Mouse (Mus musculus) testis, adult 2 months (tissue): ENCODE data around the gene Pcbp1. TPM values are rescaled to one million over a fixed set of nuclear protein-coding genes. Genes with fewer than 3 reads are reported as not detected.
A peak's percentile ranks its signal among the peaks of the same experiment; 100 is the strongest.

ENCODE experiments used
- H3K27ac ChIP-seq: fragments of 200-500 bp; 2 replicates; pipeline ENCODE4 v1.5.1; 2012; ENCODE audit warnings: low read depth, low read length; ENCODE audit not compliant: control insufficient read depth, insufficient read depth
- H3K27me3 ChIP-seq: fragments of 200-500 bp; 2 replicates; pipeline ENCODE4 v1.6.1; 2012; ENCODE audit warnings: mild to moderate bottlenecking, low read length, moderate library complexity; ENCODE audit not compliant: control insufficient read depth, insufficient read depth
- H3K36me3 ChIP-seq: fragments of 200-500 bp; 2 replicates; pipeline ENCODE4 v1.6.1; 2012; ENCODE audit warnings: mild to moderate bottlenecking, low read length; ENCODE audit not compliant: control insufficient read depth, insufficient read depth
- H3K4me1 ChIP-seq: fragments of 200-500 bp; 2 replicates; pipeline ENCODE4 v1.6.1; 2012; ENCODE audit warnings: low read length; ENCODE audit not compliant: control insufficient read depth, insufficient read depth
- H3K4me3 ChIP-seq: fragments of 200-500 bp; 2 replicates; pipeline ENCODE4 v1.5.1; 2012; ENCODE audit warnings: low read depth, mild to moderate bottlenecking, low read length, moderate library complexity, mixed read lengths; ENCODE audit not compliant: control insufficient read depth
- CTCF ChIP-seq: fragments of 200-500 bp; IDR thresholded peaks from 2 replicates; pipeline ENCODE4 v1.5.1; 2012; ENCODE audit warnings: low read depth, mild to moderate bottlenecking, inconsistent platforms, low read length, moderate library complexity; ENCODE audit not compliant: control insufficient read depth, insufficient read depth, insufficient replicate concordance
- POLR2A ChIP-seq: fragments of 200-500 bp; IDR thresholded peaks from 2 replicates; pipeline ENCODE4 v1.6.1; 2012; ENCODE audit warnings: low read depth, mild to moderate bottlenecking, inconsistent platforms, low read length, moderate library complexity; ENCODE audit not compliant: control insufficient read depth
- polyA plus RNA-seq: library from polyadenylated mRNA; depleted of rRNA; stranded (reverse); fragments of >200 nt; gene quantifications from 2 replicates; pipeline ENCODE4 v1.2.3, GENCODE M21; 2012

Pcbp1 gene
- polyA plus RNA-seq, 1 experiment = 91.6 TPM

GRCm38 (mm10) chr6:86497942-86498732, 28.0 kb downstream of the Pcbp1 start:
- Histone ChIP-seq H3K36me3 (no peaks in the 10 kb centered on the region), H3K4me1 (peaks cover 3% of the 10 kb centered on the region), H3K27ac (peak overlapping the region; percentile 40), H3K27me3 (no peaks in the 10 kb centered on the region), H3K4me3 (no peak overlapping the region)
- TF ChIP-seq POLR2A = no peak
- no peak for TF ChIP-seq CTCF

DNA sequence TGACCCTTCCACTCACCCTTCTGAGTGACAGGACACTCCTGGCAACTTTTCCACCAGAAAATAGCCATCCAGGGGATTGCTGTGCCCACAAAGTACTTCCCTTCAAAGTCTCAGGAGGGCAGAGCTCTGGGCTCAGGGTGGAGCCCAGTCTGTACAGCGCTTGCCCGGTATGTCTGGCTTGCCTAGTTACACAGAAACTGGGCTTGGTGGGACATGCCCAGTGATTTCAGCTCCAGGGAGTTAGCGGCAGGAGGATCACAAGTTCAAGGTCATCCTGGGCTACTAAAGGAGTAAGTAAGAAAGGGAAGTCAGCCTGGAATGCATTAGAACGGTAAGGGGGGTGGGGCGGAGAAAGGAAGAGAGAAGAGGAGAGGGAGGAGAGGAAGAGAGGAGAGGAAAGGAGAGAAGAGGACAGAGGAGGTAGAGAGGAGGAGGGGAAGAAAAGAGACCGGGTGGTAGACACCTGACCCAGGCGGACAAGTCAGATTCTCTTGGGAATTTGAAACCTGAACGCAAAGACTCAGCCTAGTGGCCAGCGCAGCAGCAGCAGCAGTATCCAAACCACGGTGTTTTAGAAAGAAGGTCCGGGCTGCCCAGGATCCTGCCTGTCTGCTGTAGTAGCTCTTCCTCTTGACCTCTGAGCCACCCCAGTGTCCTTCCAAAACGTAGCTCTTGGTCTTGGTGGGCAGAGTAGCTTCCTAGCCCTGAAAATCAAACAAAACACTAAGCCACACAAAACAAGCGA, 28.9 kb downstream of the Pcbp1 start:
- peak overlapping the region; percentile 79 for H3K27ac ChIP-seq
- H3K4me3 ChIP-seq = peak overlapping the region; percentile 55
- H3K4me1 ChIP-seq = peaks cover 3% of the 10 kb centered on the region

GRCm38 (mm10) chr6:86496585-86496984, 29.5 kb downstream of the Pcbp1 start:
- peaks cover 3% of the 10 kb centered on the region for H3K4me1 ChIP-seq

More for the DNA sequence above, 28.9 kb downstream of the Pcbp1 start:
- no peak for TF ChIP-seq CTCF
- no peak for TF ChIP-seq POLR2A
- Histone ChIP-seq H3K27me3 (no peaks in the 10 kb centered on the region), H3K36me3 (no peaks in the 10 kb centered on the region)

GRCm38 (mm10) chr6:86496127-86496526, 30.0 kb downstream of the Pcbp1 start:
- Histone ChIP-seq H3K36me3 (no peaks in the 10 kb centered on the region), H3K27me3 (no peaks in the 10 kb centered on the region), H3K4me3 (no peak overlapping the region), H3K27ac (peak overlapping the region; percentile 18), H3K4me1 (peaks cover 3% of the 10 kb centered on the region)
- no peak for TF ChIP-seq POLR2A
- TF ChIP-seq CTCF = no peak

More at GRCm38 (mm10) chr6:86496585-86496984, 29.5 kb downstream of the Pcbp1 start:
- H3K4me3 ChIP-seq = 0 out of 2 replicates have a peak overlapping the region, but pooled peaks have one; percentile 25
- no peak for TF ChIP-seq CTCF
- no peak for TF ChIP-seq POLR2A
- no peaks in the 10 kb centered on the region for H3K36me3 ChIP-seq
- H3K27me3 ChIP-seq = no peaks in the 10 kb centered on the region
- H3K27ac ChIP-seq = peak overlapping the region; percentile 76

DNA sequence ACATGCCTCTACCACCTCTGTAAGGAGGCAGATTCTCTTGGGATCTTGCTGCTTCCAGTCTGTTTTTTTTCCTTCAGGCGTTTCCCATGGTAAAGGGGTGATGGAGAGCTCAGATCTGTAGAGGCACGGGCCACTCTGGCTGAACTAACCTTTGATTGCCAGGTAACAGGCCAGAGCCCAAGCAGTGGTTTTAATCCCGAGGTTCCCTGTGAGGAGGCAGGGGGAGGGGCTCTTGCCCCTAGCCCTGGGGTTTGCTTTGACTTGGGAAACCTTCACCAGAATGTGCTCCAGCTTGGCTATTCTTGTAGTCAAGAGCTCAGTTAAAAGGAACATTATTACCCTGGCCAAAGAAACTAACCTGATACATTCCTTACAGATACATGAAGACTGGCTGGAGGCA, 30.5 kb downstream of the Pcbp1 start:
- peak overlapping the region; percentile 18; the same call in 1 of the 2 replicates for H3K27ac ChIP-seq
- peaks cover 3% of the 10 kb centered on the region for H3K4me1 ChIP-seq
- TF ChIP-seq CTCF (no peak), POLR2A (no peak)
- no peaks in the 10 kb centered on the region for H3K27me3 ChIP-seq
- H3K36me3 ChIP-seq = no peaks in the 10 kb centered on the region
- H3K4me3 ChIP-seq = no peak overlapping the region

DNA sequence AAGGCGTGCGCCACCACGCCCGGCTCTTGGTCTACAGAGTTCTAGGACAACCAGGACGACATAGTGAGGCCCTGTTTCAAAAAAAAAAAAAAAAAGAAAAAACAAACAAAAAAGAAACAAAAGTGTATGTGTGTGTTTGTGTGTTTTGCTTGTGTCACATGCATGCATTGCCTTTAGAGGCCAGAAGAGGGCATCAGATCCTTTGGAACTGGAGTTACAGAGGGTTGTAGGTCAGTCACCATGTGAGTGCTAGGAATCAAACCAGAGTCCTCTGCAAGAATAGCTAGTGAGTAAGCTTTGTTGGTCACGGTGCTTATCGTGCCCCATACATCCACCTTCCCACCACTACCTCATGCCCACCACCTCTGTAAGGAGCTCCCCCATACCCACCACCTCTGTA, 31.4 kb downstream of the Pcbp1 start:
- H3K36me3 ChIP-seq = no peaks in the 10 kb centered on the region
- no peaks in the 10 kb centered on the region for H3K27me3 ChIP-seq
- H3K4me1 ChIP-seq = peaks cover 3% of the 10 kb centered on the region
- H3K4me3 ChIP-seq = no peak overlapping the region
- no peak overlapping the region for H3K27ac ChIP-seq
- TF ChIP-seq CTCF (no peak), POLR2A (no peak)
